23 mouse cellular contexts compared by ENCODE assay signal in genomic region chr4:129390936-129391557, GRCm38 (mm10). TPM values are rescaled to one million over a fixed set of nuclear protein-coding genes. Genes with fewer than 3 reads are reported as not detected.
A peak's percentile ranks its signal among the peaks of the same experiment; 100 is the strongest.
DNase-seq lines count a peak whose midpoint lies in the region; ATAC-seq and TF ChIP-seq lines count a peak whose summit lies in the region.
"Had no signal": no experiment of that assay in that cellular context is flagged by ENCODE, and none has a peak within 500 bp of the region (broad histone marks: within the 10 kb centered on the region; RNA-seq: fewer than 3 reads in every experiment).

No protein-coding gene starts in this region.

- no peak overlapping the region for H3K27ac ChIP-seq in lung, embryonic 14.5 days (ENCODE audit: low read depth)
- peak overlapping the region; percentile 57 for H3K27ac ChIP-seq in lung, embryonic 16.5 days (ENCODE audit: low read length)
- H3K27ac ChIP-seq: embryonic facial prominence, embryonic 13.5 days; embryonic facial prominence, embryonic 15.5 days; forebrain, embryonic 10.5 days; forebrain, embryonic 12.5 days had no signal

- no peak overlapping the region for H3K4me2 ChIP-seq in lung, embryonic 14.5 days
- H3K4me2 ChIP-seq in lung, embryonic 16.5 days (ENCODE audit: low read depth, low read length) = no peak overlapping the region
- H3K4me2 ChIP-seq: embryonic facial prominence, embryonic 13.5 days; embryonic facial prominence, embryonic 15.5 days; forebrain, embryonic 12.5 days had no signal

- H3K9ac ChIP-seq in lung, embryonic 14.5 days = no peak overlapping the region
- H3K9ac ChIP-seq in lung, embryonic 16.5 days (ENCODE audit: low read length) = no peak overlapping the region
- H3K9ac ChIP-seq: embryonic facial prominence, embryonic 13.5 days; embryonic facial prominence, embryonic 15.5 days; forebrain, embryonic 12.5 days had no signal

- no peaks in the 10 kb centered on the region for H3K27me3 ChIP-seq in lung, embryonic 14.5 days (ENCODE audit: insufficient read depth, low read length)
- H3K27me3 ChIP-seq in lung, embryonic 16.5 days (ENCODE audit: control insufficient read depth, insufficient read depth, low read depth, low read length) = no peaks in the 10 kb centered on the region
- H3K27me3 ChIP-seq: embryonic facial prominence, embryonic 13.5 days; embryonic facial prominence, embryonic 15.5 days; forebrain, embryonic 12.5 days had no signal

- 53% methylated on average over 7 of the region's 7 CpGs for WGBS in lung, embryonic 14.5 days
- WGBS in lung, embryonic 16.5 days = 47% methylated on average over 7 of the region's 7 CpGs

- DNase-seq in lung, embryonic 14.5 days = peak; percentile 64
- no peak for DNase-seq in lung, postnatal 25 days (ENCODE audit: low spot score)
- DNase-seq in lung, postnatal 36 days = no peak
- DNase-seq in lung, postnatal 10 days = peak; percentile 50
- no peak for DNase-seq in lung, adult 18-20 months
- no peak for DNase-seq in testis, postnatal 10 days (ENCODE audit: low spot score)
- DNase-seq: adrenal gland, adult 2 months; adrenal gland, postnatal 25 days; cerebellum, adult 11 months; cerebellum, adult 18-20 months; cerebellum, adult 8-10 months; cerebellum, adult 9-11 months; cerebellum, postnatal 14 days; cerebellum, postnatal 36 days; embryo, embryonic 11 days had no signal

- no peak overlapping the region for H3K4me3 ChIP-seq in lung, embryonic 14.5 days (ENCODE audit: low read depth, low read length)
- no peak overlapping the region for H3K4me3 ChIP-seq in lung, embryonic 16.5 days (ENCODE audit: low read length)
- H3K4me3 ChIP-seq: embryonic facial prominence, embryonic 13.5 days; embryonic facial prominence, embryonic 15.5 days; erythroblast, embryonic 14.5 days; forebrain, embryonic 10.5 days; forebrain, embryonic 12.5 days had no signal

- TF ChIP-seq CTCF in lung, embryonic 14.5 days (IDR thresholded peaks at IDR 0.05; ENCODE audit: low read depth) = no peak

- no peaks in the 10 kb centered on the region for H3K9me3 ChIP-seq in lung, embryonic 14.5 days (ENCODE audit: low read depth, low read length)
- no peaks in the 10 kb centered on the region for H3K9me3 ChIP-seq in lung, embryonic 16.5 days (ENCODE audit: control insufficient read depth, low read length)
- H3K9me3 ChIP-seq: embryonic facial prominence, embryonic 13.5 days; embryonic facial prominence, embryonic 15.5 days; forebrain, embryonic 10.5 days; forebrain, embryonic 12.5 days had no signal

- ATAC-seq in lung, embryonic 14.5 days (ENCODE audit: insufficient read depth) = no peak
- peak; percentile 65 for ATAC-seq in lung, embryonic 16.5 days (ENCODE audit: low read depth)
- ATAC-seq: forebrain, embryonic 14.5 days had no signal

- H3K36me3 ChIP-seq in lung, embryonic 14.5 days (ENCODE audit: insufficient read depth) = no peaks in the 10 kb centered on the region
- H3K36me3 ChIP-seq in lung, embryonic 16.5 days (ENCODE audit: control insufficient read depth, insufficient read depth, low read length) = no peaks in the 10 kb centered on the region
- H3K36me3 ChIP-seq: embryonic facial prominence, embryonic 13.5 days; embryonic facial prominence, embryonic 15.5 days; forebrain, embryonic 10.5 days; forebrain, embryonic 12.5 days had no signal

- 0 out of 2 replicates have a peak, but pooled peaks cover 2% of the 10 kb centered on the region for H3K4me1 ChIP-seq in lung, embryonic 14.5 days (ENCODE audit: insufficient read depth)
- H3K4me1 ChIP-seq in lung, embryonic 16.5 days (replicated peaks; ENCODE audit: control insufficient read depth, insufficient read depth, low read length) = no peaks in the 10 kb centered on the region
- H3K4me1 ChIP-seq: embryonic facial prominence, embryonic 13.5 days had no signal

RNA-seq across cellular contexts. Expression of gene Zbtb8a, which starts 13.1 kb away (rescaled TPM):
- polyA plus RNA-seq in lung, embryonic 14.5 days (2014; fragmentation: Nextera tagmentation; extraction: Ambion mirVana) = 14.7 and 16.2 TPM in 2 replicates
- 21.7 and 22.0 TPM in 2 replicates for polyA plus RNA-seq in lung, embryonic 16.5 days (2015; fragmentation: Nextera tagmentation; extraction: Ambion mirVana)

RNA-seq across cellular contexts. Expression of gene Zbtb8b, which starts 49.6 kb away (rescaled TPM):
- polyA plus RNA-seq in lung, embryonic 14.5 days (2014; fragmentation: Nextera tagmentation; extraction: Ambion mirVana) = 1.3 and 2.8 TPM in 2 replicates
- 2.7 and 4.1 TPM in 2 replicates for polyA plus RNA-seq in lung, embryonic 16.5 days (2015; fragmentation: Nextera tagmentation; extraction: Ambion mirVana)
- polyA plus RNA-seq: adrenal gland, adult 2 months; C2C12; erythroblast, embryonic 14.5 days had no signal

RNA-seq across cellular contexts. Expression of gene Zbtb8os, which starts 55.6 kb away (rescaled TPM):
- polyA plus RNA-seq in lung, embryonic 14.5 days (2014; fragmentation: Nextera tagmentation; extraction: Ambion mirVana) = 49.2 and 51.6 TPM in 2 replicates
- 45.5 and 47.3 TPM in 2 replicates for polyA plus RNA-seq in lung, embryonic 16.5 days (2015; fragmentation: Nextera tagmentation; extraction: Ambion mirVana)

RNA-seq across cellular contexts. Expression of gene Rbbp4, which starts 55.9 kb away (rescaled TPM):
- polyA plus RNA-seq in lung, embryonic 14.5 days (2014; fragmentation: Nextera tagmentation; extraction: Ambion mirVana) = 387 and 402 TPM in 2 replicates
- 356 and 390 TPM in 2 replicates for polyA plus RNA-seq in lung, embryonic 16.5 days (2015; fragmentation: Nextera tagmentation; extraction: Ambion mirVana)

Comparison
In these comparisons a context has a peak if more than half of its experiments do, and no peak if none do; other contexts are left out.
1. DNase-seq: peak in lung, embryonic 14.5 days (single experiment) and lung, postnatal 10 days (single experiment); none in lung, postnatal 25 days (single experiment), lung, postnatal 36 days (single experiment), lung, adult 18-20 months (0 of 2) and testis, postnatal 10 days (single experiment).